Mouse (Mus musculus) spleen, adult 2 months (tissue): ENCODE data around the gene Mymx. TPM values are rescaled to one million over a fixed set of nuclear protein-coding genes. Genes with fewer than 3 reads are reported as not detected.

Experiments
- DNase-seq, 2 experiments: peaks; one replicate each; pipeline versions ENCODE4 v3.0.0 to v3.0.0-alpha.2; 2012 to 2021; ENCODE audit warnings: low spot score in 2 of 2, low read depth in 1 of 2
- H3K27ac ChIP-seq: fragments of 200-500 bp; 2 replicates; pipeline ENCODE4 v1.5.1; 2012; ENCODE audit warnings: low read length, inconsistent platforms; ENCODE audit not compliant: insufficient read depth
- H3K27me3 ChIP-seq: fragments of 200-500 bp; 2 replicates; pipeline ENCODE4 v1.6.1; 2012; ENCODE audit warnings: mild to moderate bottlenecking, moderate library complexity, low read length, inconsistent platforms; ENCODE audit not compliant: control insufficient read depth, insufficient read depth
- H3K36me3 ChIP-seq: fragments of 200-500 bp; 2 replicates; pipeline ENCODE4 v1.6.1; 2012; ENCODE audit warnings: mild to moderate bottlenecking, low read length, inconsistent platforms; ENCODE audit not compliant: control insufficient read depth, insufficient read depth
- H3K4me1 ChIP-seq: fragments of 200-500 bp; 2 replicates; pipeline ENCODE4 v1.6.1; 2011; ENCODE audit warnings: inconsistent platforms; ENCODE audit not compliant: control insufficient read depth, insufficient read depth, insufficient read length
- H3K4me3 ChIP-seq: fragments of 200-500 bp; 2 replicates; pipeline ENCODE4 v1.5.1; 2011; ENCODE audit warnings: mild to moderate bottlenecking, inconsistent platforms; ENCODE audit not compliant: insufficient read depth, insufficient read length; ENCODE audit errors: extremely low read depth
- CTCF ChIP-seq: fragments of 200-500 bp; IDR thresholded peaks from 2 replicates; pipeline ENCODE4 v1.5.1; 2011; ENCODE audit warnings: mild to moderate bottlenecking, inconsistent platforms; ENCODE audit not compliant: insufficient read depth, insufficient read length, insufficient replicate concordance; ENCODE audit errors: extremely low read depth
- POLR2A ChIP-seq: fragments of 200-500 bp; IDR thresholded peaks from 2 replicates; pipeline ENCODE4 v1.6.1; 2011; ENCODE audit warnings: low read depth, low read length, inconsistent platforms
- WGBS: fragments of 180-500 bp; shearing (Covaris S2); methylation state at CpG from one replicate; pipeline ENCODE4 v1.1.7; 2018; 5-methylcytosine and 5-hydroxymethylcytosine counted together
- polyA plus RNA-seq: library from polyadenylated mRNA; depleted of rRNA; stranded (reverse); fragments of >200 nt; gene quantifications from 2 replicates; pipeline ENCODE4 v1.2.3, GENCODE M21; 2012

Gene Mymx
- polyA plus RNA-seq, 1 experiment: not detected

DNA sequence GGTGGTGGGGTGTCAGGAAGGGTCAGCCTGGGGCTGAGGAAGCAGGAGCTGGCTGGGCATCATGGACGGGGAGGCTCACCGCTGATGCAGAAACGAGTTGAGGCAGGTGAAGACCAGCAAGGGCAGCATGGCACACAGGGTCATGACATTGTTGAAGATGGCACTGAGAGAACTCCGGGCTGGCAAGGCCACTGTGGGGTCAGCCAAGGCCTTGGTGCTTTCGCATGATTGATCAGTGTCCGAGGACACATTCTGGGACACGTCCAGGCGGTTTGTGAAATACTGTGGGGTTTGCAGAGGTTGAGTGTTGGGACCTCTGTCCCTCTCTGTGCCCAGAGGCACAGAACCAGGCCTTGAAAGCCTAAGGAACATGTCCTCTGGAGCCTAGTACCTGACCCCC is 12.1 kb downstream of the Mymx start:
- Histone ChIP-seq H3K4me1 (peaks cover 9% of the 10 kb centered on the region; the same call in 1 of the 2 replicates), H3K27ac (no peak overlapping the region), H3K27me3 (no peaks in the 10 kb centered on the region), H3K4me3 (no peak overlapping the region), H3K36me3 (no peaks in the 10 kb centered on the region)
- TF ChIP-seq CTCF (no peak), POLR2A (no peak)
- DNase-seq: no peak
- 90% methylated on average over 8 of the region's 8 CpGs for WGBS

GRCm38 (mm10) chr17:45589236-45589635 is 12.7 kb downstream of the Mymx start:
- TF ChIP-seq POLR2A (no peak), CTCF (no peak)
- H3K4me1 ChIP-seq: peaks cover 7% of the 10 kb centered on the region; the same call in 1 of the 2 replicates
- H3K27me3 ChIP-seq: no peaks in the 10 kb centered on the region
- H3K36me3 ChIP-seq: no peaks in the 10 kb centered on the region
- H3K4me3 ChIP-seq: no peak overlapping the region
- H3K27ac ChIP-seq: no peak overlapping the region
- no peak for DNase-seq
- 98% methylated on average over 7 of the region's 7 CpGs for WGBS

GRCm38 (mm10) chr17:45588370-45588769 is 13.5 kb downstream of the Mymx start:
- Histone ChIP-seq H3K27me3 (no peaks in the 10 kb centered on the region), H3K27ac (no peak overlapping the region), H3K4me3 (no peak overlapping the region), H3K36me3 (no peaks in the 10 kb centered on the region), H3K4me1 (peaks cover 8% of the 10 kb centered on the region; the same call in 1 of the 2 replicates)
- DNase-seq: no peak
- TF ChIP-seq CTCF: no peak
- no peak for TF ChIP-seq POLR2A
- whole genome bisulfite sequencing: 95% methylated on average over 7 of the region's 7 CpGs

DNA sequence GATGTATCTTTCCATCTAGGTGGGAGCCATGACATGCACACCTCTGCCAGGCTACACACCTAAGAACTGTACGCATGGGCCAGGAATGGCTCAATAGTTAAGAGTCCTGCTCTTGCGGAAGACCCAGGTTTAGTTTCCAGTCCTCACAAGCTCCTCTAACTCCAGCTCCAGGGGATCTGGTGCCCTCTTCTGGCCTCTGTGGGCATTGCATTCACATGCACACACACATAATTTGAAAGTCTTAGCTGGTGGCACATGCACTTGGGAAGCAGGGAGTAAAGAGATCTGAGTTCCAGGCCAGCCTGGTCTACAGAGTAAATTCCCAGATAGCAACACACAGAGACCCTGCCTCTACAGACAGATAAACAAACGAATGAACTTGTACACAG is 15.5 kb downstream of the Mymx start:
- no peak overlapping the region for H3K4me3 ChIP-seq
- H3K36me3 ChIP-seq: no peaks in the 10 kb centered on the region
- no peak for DNase-seq
- WGBS: 93% methylated on average over 3 of the region's 3 CpGs
- no peak overlapping the region for H3K27ac ChIP-seq
- no peaks in the 10 kb centered on the region for H3K27me3 ChIP-seq
- peaks cover 3% of the 10 kb centered on the region; the same call in 1 of the 2 replicates for H3K4me1 ChIP-seq
- TF ChIP-seq CTCF: no peak
- no peak for TF ChIP-seq POLR2A

GRCm38 (mm10) chr17:45585725-45586448 is 16.0 kb downstream of the Mymx start:
- no peak overlapping the region for H3K4me3 ChIP-seq
- 89% methylated on average over 23 of the region's 23 CpGs for WGBS
- TF ChIP-seq CTCF: no peak
- TF ChIP-seq POLR2A: no peak
- H3K27me3 ChIP-seq: no peaks in the 10 kb centered on the region
- H3K36me3 ChIP-seq: no peaks in the 10 kb centered on the region
- no peak for DNase-seq
- H3K4me1 ChIP-seq: peaks cover 3% of the 10 kb centered on the region; the same call in 1 of the 2 replicates
- H3K27ac ChIP-seq: peak overlapping the region; percentile 57

GRCm38 (mm10) chr17:45584939-45585678 is 16.8 kb downstream of the Mymx start:
- H3K27ac ChIP-seq: peak overlapping the region; percentile 79
- WGBS: 47% methylated on average over 14 of the region's 14 CpGs
- peak in 1 of 2 experiments; percentile 60 for DNase-seq
- peak; percentile 85 for TF ChIP-seq CTCF
- TF ChIP-seq POLR2A: no peak
- peak overlapping the region; percentile 10; the same call in 1 of the 2 replicates for H3K4me3 ChIP-seq
- H3K36me3 ChIP-seq: no peaks in the 10 kb centered on the region
- peaks cover 3% of the 10 kb centered on the region; the same call in 1 of the 2 replicates for H3K4me1 ChIP-seq
- no peaks in the 10 kb centered on the region for H3K27me3 ChIP-seq
